Mouse (Mus musculus) cerebellum, postnatal 14 days (tissue): ENCODE measurements at regions not wholly inside any gene's neighbourhood (a gene's known extent, or its start where the extent isn't known, plus 50 kb on each side); places are given as distances from the start of the nearest gene placed in this dataset.

Experiments
- DNase-seq, 2 experiments: peaks; one replicate each; pipeline ENCODE4 v3.0.0; 2021; ENCODE audit warnings: mixed read lengths in 2 of 2

DNA sequence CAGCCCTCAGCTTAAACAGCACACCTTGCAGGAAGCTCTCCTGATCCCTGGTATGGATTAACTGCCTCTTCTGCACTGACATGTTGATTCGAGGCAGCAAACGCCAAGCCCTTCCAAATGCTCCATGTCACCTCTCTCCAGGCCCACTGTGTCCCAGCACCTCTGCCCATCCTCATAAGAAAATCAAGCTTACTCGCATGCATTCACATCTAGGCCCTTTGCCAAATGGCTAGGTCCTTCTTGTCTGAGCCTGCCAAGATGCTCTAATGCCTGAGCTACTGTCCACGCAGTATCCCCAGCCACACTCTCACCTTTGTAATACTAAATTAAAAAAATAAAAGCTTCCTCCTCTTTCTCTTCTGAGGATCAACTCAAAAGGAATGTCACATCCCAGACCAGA, 588.7 kb upstream of the Cdh11 start:
- peak; percentile 56 to 69 for DNase-seq

GRCm38 (mm10) chr8:103378545-103378944, 593.1 kb upstream of the Cdh11 start:
- DNase-seq = no peak

GRCm38 (mm10) chr8:103381575-103381974, 596.1 kb upstream of the Cdh11 start:
- DNase-seq = no peak

DNA sequence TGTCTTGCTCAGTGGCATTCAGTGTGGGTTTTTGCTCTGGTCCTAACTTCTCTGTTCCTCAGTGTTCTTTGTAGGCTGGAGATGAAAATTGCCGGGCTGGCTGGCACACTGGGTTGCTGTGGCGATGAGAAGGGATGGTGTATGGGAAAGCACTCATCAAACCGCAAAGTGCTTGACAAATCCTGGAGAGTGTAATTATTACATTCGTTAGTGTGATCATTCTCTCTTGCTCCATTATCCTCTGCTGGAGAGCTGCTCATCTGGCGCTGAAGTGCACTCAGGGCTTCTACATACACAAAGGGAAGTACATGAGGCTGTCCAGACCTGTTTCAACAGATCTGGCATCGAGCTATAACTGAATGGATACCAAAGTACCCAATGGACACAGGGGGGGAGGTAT, 605.9 kb upstream of the Cdh11 start:
- DNase-seq = no peak

DNA sequence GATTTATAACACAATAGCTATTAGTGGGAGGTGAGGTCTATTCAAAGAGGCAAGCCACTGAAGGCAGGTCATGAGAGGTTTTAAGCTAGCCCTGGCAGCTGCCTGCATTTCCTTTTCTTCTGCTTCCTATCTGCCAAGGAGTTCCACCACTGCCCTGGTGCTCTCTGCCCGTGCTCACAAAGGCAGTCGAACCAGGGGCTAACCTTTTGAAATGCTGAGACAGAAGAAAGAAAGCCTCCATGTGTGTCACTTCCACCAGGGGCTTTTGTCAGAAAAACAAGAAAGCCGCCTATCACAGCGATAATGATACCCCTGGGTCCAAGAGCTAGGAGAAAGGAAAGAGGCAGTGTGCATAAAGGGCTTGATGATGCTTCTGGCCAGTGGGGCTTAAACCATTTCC, 609.9 kb upstream of the Cdh11 start:
- DNase-seq = no peak

DNA sequence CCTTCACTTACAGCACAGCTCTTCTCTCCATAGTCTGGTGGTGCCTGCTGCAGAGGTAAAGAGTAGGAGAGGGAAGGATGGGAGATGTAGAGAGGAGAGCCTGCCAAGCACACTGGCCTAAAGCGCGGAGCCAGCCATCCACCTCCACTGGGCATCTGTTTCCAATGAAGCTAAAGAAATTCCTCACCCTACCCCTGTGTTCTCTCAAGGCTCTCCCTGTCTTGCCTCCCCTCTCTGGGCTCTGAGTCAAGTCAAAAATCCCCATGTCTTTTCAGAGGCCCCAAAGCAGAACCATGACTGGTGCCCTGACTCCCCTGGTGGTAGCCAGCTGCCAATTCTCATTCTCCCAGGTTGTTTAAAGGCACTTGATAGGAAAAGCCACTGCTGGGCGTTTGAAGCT, 612.7 kb upstream of the Cdh11 start:
- no peak for DNase-seq

GRCm38 (mm10) chr8:103399466-103399865, 614.0 kb upstream of the Cdh11 start:
- no peak for DNase-seq

DNA sequence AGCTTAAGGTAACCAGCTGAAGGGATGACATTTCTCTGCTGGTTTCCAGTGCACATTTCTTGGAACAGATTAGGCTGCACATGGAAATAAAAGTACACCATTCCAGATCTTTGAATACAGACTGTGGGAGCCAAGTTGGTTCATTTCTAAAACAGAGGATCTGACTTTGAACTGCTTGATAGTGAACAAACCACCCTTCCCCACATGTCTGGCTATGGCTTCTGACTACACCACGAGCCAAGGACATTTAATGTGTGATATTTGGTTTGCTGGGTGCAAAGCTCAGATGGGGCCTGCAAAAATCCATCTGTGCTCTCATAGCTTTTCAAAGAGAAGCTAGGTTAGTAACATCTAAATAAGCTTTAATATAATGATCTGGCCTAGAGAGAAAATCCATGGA, 614.7 kb upstream of the Cdh11 start:
- DNase-seq = no peak

GRCm38 (mm10) chr8:103402731-103403130, 617.3 kb upstream of the Cdh11 start:
- no peak for DNase-seq

DNA sequence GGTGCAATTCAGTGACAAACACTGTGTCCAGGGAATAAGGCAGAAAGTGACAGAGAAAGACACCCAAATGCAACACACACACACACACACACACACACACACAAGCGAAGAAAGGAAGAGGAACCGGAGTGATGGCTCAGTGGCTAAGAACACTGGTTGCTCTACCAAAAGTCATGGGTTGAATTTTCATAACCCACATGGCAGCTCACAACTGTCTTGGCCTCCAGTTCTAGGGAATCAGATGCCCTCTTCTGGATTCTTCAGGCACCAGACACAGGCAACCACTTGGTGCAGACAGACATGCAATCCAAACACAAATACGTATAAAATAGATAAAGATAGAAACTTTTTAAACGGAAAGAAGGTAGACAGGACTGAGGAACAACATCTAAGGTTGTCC, 618.4 kb upstream of the Cdh11 start:
- DNase-seq = no peak

GRCm38 (mm10) chr8:103405787-103406186, 620.3 kb upstream of the Cdh11 start:
- DNase-seq = no peak

GRCm38 (mm10) chr8:103406921-103407320, 621.5 kb upstream of the Cdh11 start:
- no peak for DNase-seq

GRCm38 (mm10) chr8:103407631-103408030, 622.2 kb upstream of the Cdh11 start:
- DNase-seq = no peak

DNA sequence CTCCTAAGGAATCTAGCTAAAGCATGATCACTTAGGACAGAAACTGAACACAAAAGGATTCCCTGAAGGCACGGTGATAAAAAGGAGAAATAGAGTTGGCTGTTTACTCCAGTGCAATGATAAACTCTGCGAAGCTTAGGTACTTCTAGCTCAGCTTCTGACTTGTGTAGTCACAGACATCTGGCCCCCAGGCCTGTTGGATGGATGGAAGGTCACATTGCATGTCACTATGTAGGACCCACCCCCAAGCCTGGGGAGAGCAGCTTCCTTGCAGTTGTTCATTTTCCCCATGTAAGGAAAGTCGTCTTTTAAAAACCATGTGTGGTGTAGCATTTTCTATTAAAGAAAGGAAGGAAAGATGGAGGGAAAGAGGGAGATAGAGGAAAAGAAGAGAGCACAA, 623.0 kb upstream of the Cdh11 start:
- DNase-seq = no peak

- DNase-seq = no peak
Observed at GRCm38 (mm10) chr8:103409121-103409551, 623.7 kb upstream of the Cdh11 start.

DNA sequence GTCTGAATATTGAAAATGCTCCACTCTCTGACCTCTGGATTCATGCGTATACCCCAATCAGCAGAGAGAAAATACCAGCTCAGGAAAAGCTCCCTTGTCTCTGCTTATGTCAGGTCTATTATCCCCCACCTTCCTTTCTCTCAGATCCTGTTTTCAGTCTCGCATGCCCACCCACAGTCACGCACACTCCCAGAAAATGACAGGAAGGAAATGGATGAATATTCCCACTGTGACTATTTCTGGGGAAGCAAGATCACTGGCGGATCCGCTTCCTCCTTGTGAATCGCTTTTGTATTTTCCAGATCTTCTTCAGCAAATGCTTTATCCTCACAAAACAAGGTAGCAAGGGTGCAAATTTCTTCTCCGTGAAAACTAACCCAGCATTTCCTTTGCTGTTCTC, 627.3 kb upstream of the Cdh11 start:
- DNase-seq = no peak

DNA sequence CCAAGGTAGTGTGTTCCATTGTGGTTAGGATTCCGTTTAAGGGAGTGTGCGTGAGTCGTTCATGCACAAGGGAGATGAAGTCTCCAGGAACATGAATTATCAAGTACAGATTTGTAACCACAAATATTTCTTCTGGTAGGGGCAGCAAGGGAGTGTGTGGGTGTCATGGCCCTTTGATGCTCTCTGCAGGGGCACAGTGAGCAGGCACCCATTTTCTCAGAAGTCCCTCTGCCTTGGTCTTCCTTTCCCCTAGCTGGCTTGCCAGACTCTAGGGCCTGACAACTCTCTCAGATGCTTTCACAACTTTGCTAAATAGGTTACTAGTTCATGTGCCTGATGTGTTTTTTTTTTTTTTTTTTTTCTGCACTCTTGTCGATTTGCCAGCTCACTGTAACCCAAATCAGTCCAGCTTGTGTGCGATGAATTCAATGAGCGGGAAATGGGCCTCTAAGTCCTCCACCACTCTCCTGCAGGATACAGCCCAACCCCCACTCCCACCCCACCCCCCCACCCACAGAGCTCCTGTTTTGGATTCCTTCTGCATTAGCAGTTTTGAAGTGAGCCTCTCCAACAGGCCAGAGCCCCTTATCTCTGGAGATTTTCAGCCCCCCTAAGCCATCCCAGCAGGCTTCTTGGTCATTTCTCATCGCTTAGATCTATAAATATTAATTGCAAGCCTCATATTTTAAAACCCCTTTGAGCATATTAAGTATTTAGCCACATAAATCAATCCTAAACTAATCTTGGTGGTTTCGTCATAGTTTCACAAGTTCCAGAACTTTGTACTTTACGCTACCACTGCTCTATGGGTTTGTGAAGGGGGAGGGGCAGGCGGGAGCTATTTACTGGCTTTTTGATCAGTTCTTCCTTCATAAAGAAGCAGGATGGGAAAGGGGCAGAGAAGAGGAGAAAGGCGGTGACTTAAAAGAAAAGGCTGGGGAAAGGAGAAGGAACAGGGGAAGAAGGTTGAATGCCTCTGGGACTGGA, 628.4 kb upstream of the Cdh11 start:
- no peak for DNase-seq

- no peak for DNase-seq
Observed at GRCm38 (mm10) chr8:103422313-103422973, 637.0 kb upstream of the Cdh11 start.

DNA sequence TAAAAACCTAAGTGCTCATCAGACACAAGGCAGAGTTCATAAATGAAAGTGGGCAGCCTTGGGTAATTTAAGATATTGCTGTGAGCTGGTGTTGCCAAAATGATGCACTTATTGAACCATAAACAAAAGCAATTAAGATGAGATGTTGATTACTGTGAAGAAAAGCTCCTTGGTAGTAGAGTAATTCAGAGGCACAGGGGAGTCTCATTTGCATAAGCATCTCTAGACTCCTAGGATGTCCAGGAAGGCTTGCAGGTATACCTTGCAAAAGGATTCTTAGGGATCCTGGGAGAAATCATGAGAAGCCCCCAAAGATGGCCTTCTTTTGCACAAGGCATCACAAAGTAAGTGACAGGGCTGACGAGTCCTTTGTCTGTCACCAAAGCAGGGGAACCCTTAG, 640.5 kb upstream of the Cdh11 start:
- no peak for DNase-seq

GRCm38 (mm10) chr8:103430874-103431492, 645.5 kb upstream of the Cdh11 start:
- DNase-seq = no peak

DNA sequence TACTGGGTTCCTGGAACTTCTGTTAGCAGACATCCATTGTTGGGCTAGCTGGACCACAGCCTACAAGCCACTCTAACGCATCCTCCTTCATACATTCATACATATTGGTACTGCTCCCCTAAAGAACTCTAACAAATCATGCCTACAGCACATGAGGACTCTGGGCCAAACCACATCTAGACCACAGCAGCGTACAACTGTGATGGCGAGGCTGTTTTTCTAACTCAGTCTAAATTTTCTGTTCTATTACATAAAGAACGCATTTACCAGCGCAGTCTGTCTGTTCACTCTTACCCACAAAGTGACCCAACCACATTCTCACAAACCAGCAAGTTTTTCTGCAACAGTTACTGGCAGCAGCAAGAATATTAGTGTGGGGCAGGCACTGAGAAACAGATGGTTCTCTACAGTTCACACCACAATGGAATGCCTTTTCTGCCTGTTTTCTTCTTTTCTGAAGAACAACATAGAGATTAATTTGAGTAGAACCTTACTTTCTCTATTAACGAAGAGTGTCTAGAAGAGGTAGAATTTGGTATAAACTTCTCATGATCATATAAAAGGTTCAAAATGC, 648.2 kb upstream of the Cdh11 start:
- no peak for DNase-seq

GRCm38 (mm10) chr8:103438995-103439717, 653.7 kb upstream of the Cdh11 start:
- DNase-seq = no peak

DNA sequence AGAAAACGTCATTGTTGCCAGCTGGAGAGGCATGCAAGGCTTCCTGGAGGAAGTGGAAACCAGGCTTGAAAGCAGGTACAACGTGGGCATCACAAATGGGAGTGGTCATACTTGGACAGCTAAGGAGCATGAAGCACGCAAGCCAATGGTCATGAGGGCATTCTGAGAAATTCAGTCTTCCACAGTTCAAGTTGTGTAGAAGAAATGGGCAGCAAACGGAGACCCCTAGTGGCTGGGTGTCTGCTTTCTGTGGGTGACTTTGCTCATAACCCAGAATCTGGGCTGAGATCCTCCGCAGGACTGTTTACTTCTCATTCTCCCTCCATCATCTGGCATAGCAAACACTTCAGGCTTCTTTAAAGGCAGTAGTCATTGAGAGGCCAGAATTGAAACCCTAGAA, 655.7 kb upstream of the Cdh11 start:
- peak; percentile 11 for DNase-seq
